Mouse (Mus musculus): ENCODE results near the gene Syf2.
A peak's percentile ranks its signal among the peaks of the same experiment; 100 is the strongest.
"Not testable (repeated sequence)": the region's sequence is repeated elsewhere in the genome, so short reads cannot be mapped to it uniquely, and the experiment has no call there.

The Syf2 gene

GRCm38 (mm10) chr4:134930684-134931481 lies at the start of gene Syf2:
Syf2 (plus strand) TSS chr4:134930898.
- DNase-seq: peak; percentile 97 to 98

- DNase-seq: peak; percentile 23 to 33
These were observed 47.4 kb upstream of the Syf2 start for GRCm38 (mm10) chr4:134883266-134883665.

GRCm38 (mm10) chr4:134883808-134884207 lies 46.9 kb upstream of the Syf2 start:
- no peak for DNase-seq

GRCm38 (mm10) chr4:134884364-134884763 lies 46.3 kb upstream of the Syf2 start:
- no peak for DNase-seq

- DNase-seq: peak; percentile 78 to 82
These were observed 38.6 kb upstream of the Syf2 start for GRCm38 (mm10) chr4:134892096-134892495.

DNA sequence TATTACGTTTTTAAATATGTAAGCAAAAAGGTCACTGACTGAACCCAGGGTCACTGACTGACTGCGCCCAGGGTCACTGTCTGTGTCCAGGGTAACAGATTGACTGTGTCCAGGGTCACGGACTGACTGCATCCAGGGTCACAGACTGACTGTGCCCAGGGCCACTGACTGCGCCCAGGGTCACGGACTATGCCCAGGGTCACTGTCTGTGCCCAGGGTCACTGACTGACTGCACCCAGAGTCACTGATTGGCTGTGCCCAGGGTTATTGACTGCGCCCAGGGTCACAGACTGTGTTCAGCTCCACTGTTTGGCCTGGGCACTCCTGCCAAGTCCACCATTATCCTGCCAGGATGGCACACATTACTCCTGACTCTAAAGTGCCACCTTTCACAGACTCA lies 33.4 kb upstream of the Syf2 start:
- no peak for DNase-seq

GRCm38 (mm10) chr4:134901126-134901525 lies 29.6 kb upstream of the Syf2 start:
- DNase-seq: no peak

GRCm38 (mm10) chr4:134903046-134903445 lies 27.7 kb upstream of the Syf2 start:
- no peak for DNase-seq

GRCm38 (mm10) chr4:134911406-134911805 lies 19.3 kb upstream of the Syf2 start:
- not testable (repeated sequence) for DNase-seq

DNA sequence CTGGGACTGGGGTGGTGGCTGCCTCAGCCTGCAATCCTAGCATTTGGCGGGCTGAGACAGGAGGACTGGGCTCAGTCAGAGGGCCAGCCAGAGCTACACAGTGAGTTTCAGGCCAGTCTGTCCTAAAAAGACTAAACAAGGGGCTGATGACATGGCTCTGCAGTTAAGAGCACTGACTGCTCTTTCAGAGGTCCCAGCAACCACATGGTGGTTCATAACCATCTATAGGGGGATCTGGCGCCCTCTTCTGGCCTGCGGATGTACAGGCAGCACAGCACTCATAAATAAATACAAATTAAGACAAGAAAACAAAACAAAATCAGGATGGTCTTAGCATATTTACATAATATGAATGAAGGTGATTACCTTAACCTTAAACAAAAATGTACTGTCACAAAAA lies 17.3 kb upstream of the Syf2 start:
- DNase-seq: peak; percentile 73 to 87

GRCm38 (mm10) chr4:134914122-134914863 lies 16.4 kb upstream of the Syf2 start:
- no peak for DNase-seq

DNA sequence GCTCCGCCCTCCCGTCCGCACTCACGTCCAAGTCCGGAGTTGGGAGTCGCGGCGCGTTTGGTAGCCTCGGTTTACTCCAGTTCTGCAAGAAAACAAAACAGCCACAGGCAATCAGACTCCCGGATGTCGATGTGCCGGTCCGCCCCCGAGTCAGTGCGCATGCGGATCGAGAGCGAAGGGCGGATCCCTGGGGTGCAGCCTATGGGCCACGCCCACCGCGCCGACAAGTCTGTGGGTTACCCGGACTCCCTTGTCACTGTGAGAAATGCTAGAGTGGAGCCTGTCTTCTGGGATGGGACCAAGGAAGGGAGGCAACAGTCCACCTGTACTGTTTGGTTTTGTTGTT lies 15.9 kb upstream of the Syf2 start, which contains the start of gene Tmem50a:
Tmem50a (minus strand) TSS at position 161 of the 346 bp plus-strand sequence.
- peak; percentile 90 to 92 for DNase-seq

- peak in 1 of 2 experiments; percentile 47 for DNase-seq
These were observed 15.3 kb upstream of the Syf2 start for GRCm38 (mm10) chr4:134915223-134916050.

- no peak for DNase-seq
These were observed 13.5 kb upstream of the Syf2 start for GRCm38 (mm10) chr4:134917194-134917593.

DNA sequence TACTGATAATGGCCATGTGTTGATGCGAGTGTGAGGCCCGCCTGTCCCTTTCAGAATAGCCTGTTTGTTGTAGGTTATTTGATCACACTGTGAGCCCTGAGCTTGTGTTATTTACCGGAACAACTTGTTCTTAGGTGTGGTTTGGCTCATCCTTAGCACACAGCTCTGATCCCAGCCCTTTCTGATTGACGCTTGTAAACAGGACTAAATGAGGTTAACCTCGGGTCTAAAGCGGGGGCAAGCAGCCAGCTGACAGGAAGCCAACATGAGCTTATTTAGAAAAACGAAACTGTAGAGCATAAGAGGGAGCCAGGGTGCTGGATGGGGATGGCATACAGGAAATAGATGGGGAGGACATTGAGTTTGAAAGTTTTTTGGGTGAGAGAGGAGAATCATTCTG lies 12.3 kb upstream of the Syf2 start:
- peak in 1 of 2 experiments; percentile 52 for DNase-seq

DNA sequence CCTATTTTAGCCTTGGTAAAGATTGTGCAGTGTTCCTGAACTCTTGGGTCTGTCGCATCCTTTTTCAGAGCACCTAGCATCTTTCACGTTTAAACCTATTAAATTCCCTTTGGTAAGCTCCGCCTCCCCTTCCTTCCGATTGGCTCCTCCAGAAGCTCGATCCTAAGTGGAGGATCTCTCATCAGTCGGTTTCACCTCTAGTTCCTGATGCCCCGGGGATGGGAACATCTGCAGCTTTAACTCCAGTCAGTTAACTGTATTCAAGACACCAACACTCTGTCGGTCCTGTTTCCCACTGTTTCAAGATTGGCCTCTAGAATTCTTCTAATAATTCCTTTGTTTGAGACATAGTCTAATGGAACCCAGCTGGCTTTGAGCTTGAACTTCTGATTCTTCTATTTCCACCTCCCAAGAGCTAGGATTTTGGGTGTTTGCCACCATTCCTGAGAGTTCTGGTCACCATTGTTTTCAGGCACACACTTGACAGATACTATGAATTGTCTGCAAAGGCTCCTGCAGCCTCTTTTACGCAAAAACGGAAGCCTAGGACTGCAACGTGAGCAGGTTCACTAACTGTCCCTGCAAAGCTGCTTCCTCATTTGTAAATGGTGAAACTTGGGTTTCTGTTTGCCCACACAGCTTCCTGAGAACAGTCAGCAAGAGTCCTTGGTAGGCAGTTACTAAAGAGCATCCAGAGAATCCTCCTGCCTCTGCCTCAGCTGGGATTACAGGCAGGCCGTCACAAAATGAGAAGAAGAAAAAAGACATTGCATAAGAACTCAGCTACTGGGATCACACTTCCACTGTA lies 10.8 kb upstream of the Syf2 start:
- no peak for DNase-seq

- no peak for DNase-seq
These were observed 10.1 kb upstream of the Syf2 start for GRCm38 (mm10) chr4:134920631-134921030.

- no peak for DNase-seq
These were observed 9.0 kb upstream of the Syf2 start for GRCm38 (mm10) chr4:134921703-134922102.

GRCm38 (mm10) chr4:134922111-134922924 lies 8.4 kb upstream of the Syf2 start:
- no peak for DNase-seq

- peak; percentile 78 to 82 for DNase-seq
These were observed 7.8 kb upstream of the Syf2 start for GRCm38 (mm10) chr4:134922925-134923244.

- DNase-seq: peak; percentile 99
These were observed 7.3 kb upstream of the Syf2 start, which contains the start of gene Rsrp1 for GRCm38 (mm10) chr4:134923258-134924018. Rsrp1 (plus strand) TSS chr4:134923592.

Data from cerebellum, postnatal 14 days (tissue).